Mouse (Mus musculus) bone marrow macrophage, adult 2 months (primary cell): Measurements from ENCODE around the gene Wnt5a. TPM values are rescaled to one million over a fixed set of nuclear protein-coding genes. Genes with fewer than 3 reads are reported as not detected.

Source experiments
- H3K27ac ChIP-seq: 2 replicates; pipeline ENCODE4 v1.5.1; 2012; ENCODE audit warnings: low read depth, low read length; ENCODE audit not compliant: insufficient read depth
- H3K4me1 ChIP-seq: 2 replicates; pipeline ENCODE4 v1.6.1; 2012; ENCODE audit warnings: low read length; ENCODE audit not compliant: control insufficient read depth, insufficient read depth
- H3K4me3 ChIP-seq: 2 replicates; pipeline ENCODE4 v1.5.1; 2012; ENCODE audit warnings: mild to moderate bottlenecking, low read length, moderate library complexity; ENCODE audit not compliant: insufficient read depth
- CTCF ChIP-seq: IDR thresholded peaks from 2 replicates; pipeline ENCODE4 v1.5.1; 2012; ENCODE audit warnings: low read depth, mild to moderate bottlenecking, low read length, moderate library complexity
- POLR2A ChIP-seq: IDR thresholded peaks from 2 replicates; pipeline ENCODE4 v1.6.1; 2012; ENCODE audit warnings: mild to moderate bottlenecking, low read depth, low read length, borderline replicate concordance
- polyA plus RNA-seq: library from polyadenylated mRNA; stranded (reverse); fragments of >200 nt; gene quantifications from 2 replicates; pipeline ENCODE4 v1.2.4, GENCODE M21; 2012; ENCODE audit not compliant: missing spikeins, insufficient read depth, insufficient read length

Gene Wnt5a
- polyA plus RNA-seq, 1 experiment: 0.20 TPM

- Histone ChIP-seq H3K4me1 (no peaks in the 10 kb centered on the region), H3K27ac (no peak overlapping the region), H3K4me3 (no peak overlapping the region)
- no peak for TF ChIP-seq POLR2A
- TF ChIP-seq CTCF: no peak
Measured at GRCm38 (mm10) chr14:28508288-28509258, 4.0 kb downstream of the Wnt5a start.

GRCm38 (mm10) chr14:28509441-28510340 lies 5.1 kb downstream of the Wnt5a start:
- no peaks in the 10 kb centered on the region for H3K4me1 ChIP-seq
- no peak overlapping the region for H3K27ac ChIP-seq
- H3K4me3 ChIP-seq: no peak overlapping the region
- no peak for TF ChIP-seq CTCF
- TF ChIP-seq POLR2A: no peak

- TF ChIP-seq CTCF (no peak), POLR2A (no peak)
- no peak overlapping the region for H3K27ac ChIP-seq
- no peaks in the 10 kb centered on the region for H3K4me1 ChIP-seq
- no peak overlapping the region for H3K4me3 ChIP-seq
Measured at GRCm38 (mm10) chr14:28510341-28511028, 5.9 kb downstream of the Wnt5a start.

GRCm38 (mm10) chr14:28511029-28511651 lies 6.6 kb downstream of the Wnt5a start:
- no peak for TF ChIP-seq POLR2A
- no peak for TF ChIP-seq CTCF
- Histone ChIP-seq H3K27ac (no peak overlapping the region), H3K4me1 (no peaks in the 10 kb centered on the region), H3K4me3 (no peak overlapping the region)

GRCm38 (mm10) chr14:28512805-28513590 lies 8.4 kb downstream of the Wnt5a start:
- no peaks in the 10 kb centered on the region for H3K4me1 ChIP-seq
- TF ChIP-seq POLR2A (no peak), CTCF (no peak)
- H3K4me3 ChIP-seq: no peak overlapping the region
- no peak overlapping the region for H3K27ac ChIP-seq

- Histone ChIP-seq H3K4me3 (no peak overlapping the region), H3K27ac (no peak overlapping the region), H3K4me1 (no peaks in the 10 kb centered on the region)
- TF ChIP-seq POLR2A: no peak
- TF ChIP-seq CTCF: no peak
Measured at GRCm38 (mm10) chr14:28514171-28514570, 9.6 kb downstream of the Wnt5a start.

GRCm38 (mm10) chr14:28515331-28515730 lies 10.8 kb downstream of the Wnt5a start:
- TF ChIP-seq POLR2A (no peak), CTCF (no peak)
- no peaks in the 10 kb centered on the region for H3K4me1 ChIP-seq
- no peak overlapping the region for H3K27ac ChIP-seq
- no peak overlapping the region for H3K4me3 ChIP-seq
